Mouse (Mus musculus) kidney, embryonic 14.5 days (tissue): ENCODE measurements around the gene Abcg1. TPM values are rescaled to one million over a fixed set of nuclear protein-coding genes. Genes with fewer than 3 reads are reported as not detected.

ENCODE experiments used
- ATAC-seq: fragments of 200-750 bp; cut with Nextera tagmentation; 2 replicates; pipeline ENCODE4 v1.8.0; 2017; ENCODE audit warnings: moderate number of reproducible peaks, mild to moderate bottlenecking, moderate TSS enrichment, moderate library complexity; ENCODE audit not compliant: low FRiP score, low TSS enrichment
- H3K27ac ChIP-seq: fragments of 300-500 bp; sonication (generic); 2 replicates; pipeline ENCODE4 v1.5.1; 2014; ENCODE audit warnings: low read depth, mild to moderate bottlenecking, low read length, moderate library complexity, mixed read lengths
- H3K27me3 ChIP-seq: fragments of 300-500 bp; sonication (generic); 2 replicates; pipeline ENCODE4 v1.6.1; 2014; ENCODE audit warnings: mild to moderate bottlenecking, low read length; ENCODE audit not compliant: control insufficient read depth, insufficient read depth
- H3K36me3 ChIP-seq: fragments of 300-500 bp; sonication (generic); 2 replicates; pipeline ENCODE4 v1.6.1; 2014; ENCODE audit warnings: low read length, mixed read lengths; ENCODE audit not compliant: control insufficient read depth, insufficient read depth
- H3K4me1 ChIP-seq: fragments of 300-500 bp; sonication (generic); 2 replicates; pipeline ENCODE4 v1.6.1; 2014; ENCODE audit warnings: low read length, mixed read lengths; ENCODE audit not compliant: control insufficient read depth, insufficient read depth
- H3K4me2 ChIP-seq: fragments of 300-500 bp; sonication (generic); replicated peaks from 2 replicates; pipeline ENCODE4 v1.6.1; 2014; ENCODE audit warnings: low read depth, mild to moderate bottlenecking, low read length
- H3K4me3 ChIP-seq: fragments of 300-500 bp; sonication (generic); 2 replicates; pipeline ENCODE4 v1.5.1; 2014; ENCODE audit warnings: mild to moderate bottlenecking, low read length
- H3K9ac ChIP-seq: fragments of 300-500 bp; sonication (generic); 2 replicates; pipeline ENCODE4 v1.6.1; 2014; ENCODE audit warnings: low read depth, mild to moderate bottlenecking, low read length, moderate library complexity
- H3K9me3 ChIP-seq: fragments of 300-500 bp; sonication (generic); 2 replicates; pipeline ENCODE4 v1.6.1; 2016; ENCODE audit warnings: low read length; ENCODE audit not compliant: control insufficient read depth
- WGBS: fragments of 180-500 bp; shearing (Covaris S2); extraction: QIAGEN DNeasy Blood & Tissue Kit; methylation state at CpG from one replicate; pipeline ENCODE4 v1.1.7; 2014; 5-methylcytosine and 5-hydroxymethylcytosine counted together
- polyA plus RNA-seq: library from polyadenylated mRNA; unstranded; fragments of >200 nt; fragmentation: Nextera tagmentation; extraction: Ambion mirVana; gene quantifications from 2 replicates; pipeline ENCODE4 v1.2.1, GENCODE M21; 2014

Gene Abcg1
- polyA plus RNA-seq, 1 experiment from 2014 or later: 5.4 TPM

- Histone ChIP-seq H3K27me3 (no peaks in the 10 kb centered on the region), H3K4me2 (no peak overlapping the region), H3K9ac (no peak overlapping the region), H3K4me3 (no peak overlapping the region), H3K9me3 (no peaks in the 10 kb centered on the region), H3K27ac (no peak overlapping the region), H3K36me3 (no peaks in the 10 kb centered on the region), H3K4me1 (no peaks in the 10 kb centered on the region)
- ATAC-seq: no peak
- WGBS: 62% methylated on average over 5 of the region's 5 CpGs
Observed at GRCm38 (mm10) chr17:31024782-31025125, 32.7 kb upstream of the Abcg1 start.

GRCm38 (mm10) chr17:31026986-31027385 is 30.5 kb upstream of the Abcg1 start:
- Histone ChIP-seq H3K27ac (no peak overlapping the region), H3K9ac (no peak overlapping the region), H3K4me1 (no peaks in the 10 kb centered on the region), H3K4me3 (no peak overlapping the region), H3K4me2 (no peak overlapping the region), H3K9me3 (peaks cover 3% of the 10 kb centered on the region; the same call in 1 of the 2 replicates), H3K27me3 (no peaks in the 10 kb centered on the region), H3K36me3 (no peaks in the 10 kb centered on the region)
- ATAC-seq: no peak
- 91% methylated on average over 6 of the region's 6 CpGs for WGBS

- peaks cover 8% of the 10 kb centered on the region; the same call in 1 of the 2 replicates for H3K9me3 ChIP-seq
- ATAC-seq: no peak
- 86% methylated on average over 6 of the region's 6 CpGs for WGBS
Observed at GRCm38 (mm10) chr17:31027723-31028122, 29.8 kb upstream of the Abcg1 start.

GRCm38 (mm10) chr17:31028821-31029370 is 28.6 kb upstream of the Abcg1 start:
- Histone ChIP-seq H3K27me3 (no peaks in the 10 kb centered on the region), H3K9ac (no peak overlapping the region), H3K36me3 (no peaks in the 10 kb centered on the region), H3K4me2 (no peak overlapping the region), H3K9me3 (peaks cover 8% of the 10 kb centered on the region; the same call in 1 of the 2 replicates), H3K4me1 (no peaks in the 10 kb centered on the region), H3K4me3 (no peak overlapping the region), H3K27ac (no peak overlapping the region)
- ATAC-seq: no peak
- WGBS: 73% methylated on average over 9 of the region's 9 CpGs

More at GRCm38 (mm10) chr17:31027723-31028122, 29.8 kb upstream of the Abcg1 start:
- H3K9ac ChIP-seq: no peak overlapping the region
- H3K36me3 ChIP-seq: no peaks in the 10 kb centered on the region
- no peak overlapping the region for H3K27ac ChIP-seq
- H3K4me1 ChIP-seq: no peaks in the 10 kb centered on the region
- no peak overlapping the region for H3K4me3 ChIP-seq
- no peak overlapping the region for H3K4me2 ChIP-seq
- no peaks in the 10 kb centered on the region for H3K27me3 ChIP-seq

- no peaks in the 10 kb centered on the region for H3K4me1 ChIP-seq
- H3K36me3 ChIP-seq: no peaks in the 10 kb centered on the region
- no peak overlapping the region for H3K4me3 ChIP-seq
- no peak overlapping the region for H3K4me2 ChIP-seq
- no peak overlapping the region for H3K27ac ChIP-seq
- no peak overlapping the region for H3K9ac ChIP-seq
- no peaks in the 10 kb centered on the region for H3K27me3 ChIP-seq
- WGBS: 82% methylated on average over 4 of the region's 4 CpGs
- H3K9me3 ChIP-seq: peaks cover 8% of the 10 kb centered on the region; the same call in 1 of the 2 replicates
- ATAC-seq: no peak
Observed at GRCm38 (mm10) chr17:31029407-31029806, 28.1 kb upstream of the Abcg1 start.

GRCm38 (mm10) chr17:31032341-31032740 is 25.1 kb upstream of the Abcg1 start:
- H3K4me2 ChIP-seq: no peak overlapping the region
- H3K27ac ChIP-seq: no peak overlapping the region
- H3K36me3 ChIP-seq: no peaks in the 10 kb centered on the region
- H3K27me3 ChIP-seq: no peaks in the 10 kb centered on the region
- H3K9me3 ChIP-seq: peaks cover 8% of the 10 kb centered on the region; the same call in 1 of the 2 replicates
- H3K9ac ChIP-seq: no peak overlapping the region
- H3K4me1 ChIP-seq: no peaks in the 10 kb centered on the region
- H3K4me3 ChIP-seq: no peak overlapping the region
- 89% methylated on average over 4 of the region's 4 CpGs for WGBS
- ATAC-seq: no peak

GRCm38 (mm10) chr17:31033251-31033650 is 24.2 kb upstream of the Abcg1 start:
- Histone ChIP-seq H3K4me2 (no peak overlapping the region), H3K27ac (no peak overlapping the region), H3K9me3 (peaks cover 8% of the 10 kb centered on the region; the same call in 1 of the 2 replicates), H3K9ac (no peak overlapping the region), H3K4me1 (no peaks in the 10 kb centered on the region), H3K27me3 (no peaks in the 10 kb centered on the region), H3K4me3 (no peak overlapping the region), H3K36me3 (no peaks in the 10 kb centered on the region)
- 79% methylated on average over 2 of the region's 2 CpGs for WGBS
- no peak for ATAC-seq

- Histone ChIP-seq H3K36me3 (no peaks in the 10 kb centered on the region), H3K9ac (no peak overlapping the region), H3K9me3 (peaks cover 8% of the 10 kb centered on the region; the same call in 1 of the 2 replicates), H3K27me3 (no peaks in the 10 kb centered on the region), H3K27ac (no peak overlapping the region), H3K4me1 (no peaks in the 10 kb centered on the region), H3K4me3 (no peak overlapping the region), H3K4me2 (no peak overlapping the region)
- no peak for ATAC-seq
- WGBS: 61% methylated on average over 5 of the region's 5 CpGs
Observed at GRCm38 (mm10) chr17:31034165-31034564, 23.3 kb upstream of the Abcg1 start.

- Histone ChIP-seq H3K9me3 (peaks cover 8% of the 10 kb centered on the region; the same call in 1 of the 2 replicates), H3K4me3 (no peak overlapping the region), H3K4me2 (no peak overlapping the region), H3K27ac (no peak overlapping the region), H3K9ac (no peak overlapping the region), H3K4me1 (no peaks in the 10 kb centered on the region), H3K27me3 (no peaks in the 10 kb centered on the region), H3K36me3 (no peaks in the 10 kb centered on the region)
- WGBS: 86% methylated on average over 9 of the region's 9 CpGs
- no peak for ATAC-seq
Observed at GRCm38 (mm10) chr17:31034674-31035356, 22.7 kb upstream of the Abcg1 start.
